Mouse (Mus musculus) urinary bladder, postnatal 4 days (tissue): ENCODE measurements around the gene Dgkb.

ENCODE experiments used
- DNase-seq, 2 experiments: peaks; one replicate each; pipeline ENCODE4 v3.0.0; 2021 to 2022; ENCODE audit warnings: low spot score in 2 of 2

The Dgkb gene

GRCm38 (mm10) chr12:38594055-38594454 is 776.5 kb downstream of the Dgkb start:
- DNase-seq = no peak

- DNase-seq = no peak
These were observed 779.0 kb downstream of the Dgkb start for GRCm38 (mm10) chr12:38596416-38597062.

DNA sequence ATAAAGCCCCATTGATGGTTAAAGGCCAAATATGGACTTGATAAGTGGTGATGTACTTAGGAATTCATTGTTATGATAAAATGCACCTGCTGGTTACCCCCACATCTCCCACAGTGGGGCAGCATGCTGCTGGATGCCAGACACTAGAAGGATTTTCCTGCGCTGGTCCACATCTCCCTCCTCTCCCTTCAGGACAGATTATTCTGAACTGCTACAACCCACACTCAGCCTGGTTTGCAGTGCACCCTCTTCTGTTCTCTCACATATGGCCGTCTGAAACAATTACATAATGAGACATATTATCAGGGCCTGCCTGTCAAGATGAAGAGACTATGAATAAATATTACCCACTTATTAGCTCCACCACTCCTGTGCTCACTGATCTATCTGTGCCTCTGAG is 780.6 kb downstream of the Dgkb start:
- no peak for DNase-seq

DNA sequence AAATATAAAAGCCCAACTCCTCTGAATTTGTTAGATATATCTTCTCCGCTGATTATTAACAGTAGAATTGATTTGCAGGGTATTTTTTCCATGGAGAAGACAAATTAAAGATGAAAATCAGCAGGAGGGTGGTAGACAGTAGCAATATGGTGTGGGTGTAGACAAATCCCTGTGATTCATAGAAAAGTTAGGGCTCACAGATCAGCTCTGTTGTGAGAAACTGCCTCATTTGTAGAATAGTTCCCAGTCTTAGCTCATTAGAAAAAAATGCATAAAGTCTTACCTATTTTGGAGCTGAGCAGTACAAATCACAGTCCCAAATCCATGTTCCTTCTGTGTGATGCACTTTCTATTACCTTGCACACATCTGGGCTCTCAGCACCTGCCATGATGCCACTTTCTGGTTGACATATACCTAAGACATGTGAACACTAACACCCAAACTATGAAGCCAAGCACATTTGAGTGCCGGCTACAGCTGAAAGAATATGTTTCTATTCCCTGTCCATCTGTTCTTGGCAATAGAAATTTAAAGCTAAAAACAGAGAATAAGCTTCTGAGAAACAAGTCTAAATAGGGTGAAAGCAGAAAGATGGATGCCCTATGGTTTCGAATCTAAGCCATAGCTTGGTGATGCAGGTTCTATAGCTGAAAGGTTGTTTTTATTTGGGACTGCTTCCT is 782.8 kb downstream of the Dgkb start:
- DNase-seq = no peak

GRCm38 (mm10) chr12:38608104-38608503 is 790.6 kb downstream of the Dgkb start:
- no peak for DNase-seq

DNA sequence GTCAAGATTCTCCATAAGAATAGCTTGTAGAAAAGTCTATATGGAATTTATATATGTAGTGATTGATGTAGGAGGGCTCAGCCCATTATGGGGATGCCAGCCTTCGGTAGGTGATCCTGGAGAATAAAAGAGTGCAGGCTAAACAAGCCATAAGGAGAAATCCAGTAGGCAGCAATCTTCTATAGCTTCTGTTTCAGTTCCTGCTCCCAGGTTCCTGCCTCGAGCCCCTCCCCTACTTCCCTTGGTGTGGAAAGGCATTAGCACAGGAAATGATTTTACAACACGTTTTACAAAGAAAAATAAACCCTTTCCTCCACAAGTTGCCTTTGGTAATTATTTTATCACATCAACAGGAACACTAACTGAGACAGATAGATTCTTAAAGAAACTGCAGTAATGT is 850.7 kb downstream of the Dgkb start:
- no peak for DNase-seq
